Mouse (Mus musculus) left cerebral cortex, postnatal 36 days (tissue): ENCODE measurements at regions not wholly inside any gene's neighbourhood (a gene's known extent, or its start where the extent isn't known, plus 50 kb on each side); places are given as distances from the start of the nearest gene placed in this dataset.

ENCODE experiments used
- DNase-seq, 2 experiments: peaks; one replicate each; pipeline ENCODE4 v3.0.0; 2021 to 2022; ENCODE audit warnings: low spot score in 2 of 2, mixed read lengths in 1 of 2
- intact Hi-C: fragments of 180-260 bp; cut with DNase I; formaldehyde crosslinking; loops from one replicate; pipeline ENCODE4 v1.15.1; 2025

GRCm38 (mm10) chr1:167905424-167905823 is 216.4 kb downstream of the Lmx1a start:
- no peak for DNase-seq
- intact Hi-C loops, result loop anchor here (10.0 kb wide), 1 partner anchor 211 kb away; no protein-coding TSS in a partner anchor

- intact Hi-C loops, result loop anchor here (10.0 kb wide), 1 partner anchor 497 kb away; no protein-coding TSS in a partner anchor
- no peak for DNase-seq
These were observed 223.0 kb downstream of the Lmx1a start for GRCm38 (mm10) chr1:167912074-167912473.

- intact Hi-C loops, result loop anchor here (10.0 kb wide), 1 partner anchor 500 kb away; no protein-coding TSS in a partner anchor
- DNase-seq, result peak; percentile 67 to 84
These were observed 226.0 kb downstream of the Lmx1a start for GRCm38 (mm10) chr1:167914982-167915561.

GRCm38 (mm10) chr1:167915578-167916275 is 226.7 kb downstream of the Lmx1a start:
- intact Hi-C loops, result loop anchor here (10.0 kb wide), 1 partner anchor 501 kb away; no protein-coding TSS in a partner anchor
- DNase-seq, result no peak

GRCm38 (mm10) chr1:167922917-167923316 is 233.9 kb downstream of the Lmx1a start:
- intact Hi-C loops, result no loop called here
- no peak for DNase-seq

GRCm38 (mm10) chr1:167928060-167928467 is 239.0 kb downstream of the Lmx1a start:
- intact Hi-C loops, result no loop called here
- no peak for DNase-seq

GRCm38 (mm10) chr1:167929729-167930341 is 240.8 kb downstream of the Lmx1a start:
- intact Hi-C loops, result no loop called here

GRCm38 (mm10) chr1:167932088-167932487 is 243.1 kb downstream of the Lmx1a start:
- no peak for DNase-seq
- intact Hi-C loops, result no loop called here

More at GRCm38 (mm10) chr1:167929729-167930341, 240.8 kb downstream of the Lmx1a start:
- no peak for DNase-seq

GRCm38 (mm10) chr1:167936726-167937125 is 247.7 kb downstream of the Lmx1a start:
- DNase-seq, result no peak
- intact Hi-C loops, result no loop called here

GRCm38 (mm10) chr1:167938176-167938575 is 249.1 kb downstream of the Lmx1a start:
- intact Hi-C loops, result no loop called here
- no peak for DNase-seq

GRCm38 (mm10) chr1:167942037-167942470 is 253.0 kb downstream of the Lmx1a start:
- intact Hi-C loops, result loop anchor here (10.0 kb wide), 2 partner anchors 123 to 243 kb away; no protein-coding TSS in a partner anchor
- DNase-seq, result no peak

GRCm38 (mm10) chr1:167943121-167943520 is 254.1 kb downstream of the Lmx1a start:
- intact Hi-C loops, result loop anchor here (10.0 kb wide), 2 partner anchors 122 to 242 kb away; no protein-coding TSS in a partner anchor
- DNase-seq, result no peak

GRCm38 (mm10) chr1:167945615-167946252 is 256.7 kb downstream of the Lmx1a start:
- intact Hi-C loops, result loop anchor here (2.0 to 10.0 kb wide), 4 partner anchors 119 to 1513 kb away; no protein-coding TSS in a partner anchor
- DNase-seq, result peak; percentile 80 to 87

- no peak for DNase-seq
- intact Hi-C loops, result loop anchor here (10.0 kb wide), 2 partner anchors 117 to 237 kb away; no protein-coding TSS in a partner anchor
These were observed 258.8 kb downstream of the Lmx1a start for GRCm38 (mm10) chr1:167947866-167948265.

- intact Hi-C loops, result no loop called here
- no peak for DNase-seq
These were observed 262.7 kb downstream of the Lmx1a start for GRCm38 (mm10) chr1:167951717-167952116.

GRCm38 (mm10) chr1:167958531-167958930 is 269.5 kb downstream of the Lmx1a start:
- no peak for DNase-seq
- intact Hi-C loops, result no loop called here

- DNase-seq, result no peak
- intact Hi-C loops, result no loop called here
These were observed 280.5 kb downstream of the Lmx1a start for GRCm38 (mm10) chr1:167969545-167969944.

GRCm38 (mm10) chr1:167969985-167970384 is 280.9 kb downstream of the Lmx1a start:
- DNase-seq, result no peak
- intact Hi-C loops, result no loop called here

- DNase-seq, result no peak
- intact Hi-C loops, result no loop called here
These were observed 287.7 kb downstream of the Lmx1a start for GRCm38 (mm10) chr1:167976708-167977107.

GRCm38 (mm10) chr1:167979187-167979586 is 290.1 kb downstream of the Lmx1a start:
- no peak for DNase-seq
- intact Hi-C loops, result no loop called here
